Mouse (Mus musculus) megakaryocyte, adult 5-6 weeks (primary cell): Measurements from ENCODE around the gene Zbtb32. TPM values are rescaled to one million over a fixed set of nuclear protein-coding genes. Genes with fewer than 3 reads are reported as not detected.

Experiments used
- ATAC-seq: 2 replicates; pipeline ENCODE4 v1.8.0; 2016; ENCODE audit warnings: mild to moderate bottlenecking, inconsistent platforms; ENCODE audit not compliant: poor library complexity, severe bottlenecking
- total RNA-seq, 2 experiments: library from RNA; stranded (forward) in 1 of 2; stranded (reverse) in 1 of 2; fragments of 153-499, 151-499 nt in 1 of 2; fragments of 221-1000, 200-1000 nt in 1 of 2; gene quantifications; 2 replicates each; pipeline versions ENCODE4 v1.2.3 to v1.2.4; 2015 to 2017

The Zbtb32 gene
- total RNA-seq, 2 experiments from 2014 or later = 0.78 to 2.9 TPM

- peak; percentile 24 for ATAC-seq
Measured at GRCm38 (mm10) chr7:30572969-30573368, 25.7 kb downstream of the Zbtb32 start.

- no peak for ATAC-seq
Measured at GRCm38 (mm10) chr7:30572389-30572788, 26.3 kb downstream of the Zbtb32 start.

- no peak for ATAC-seq
Measured at GRCm38 (mm10) chr7:30567555-30567954, 31.2 kb downstream of the Zbtb32 start.

GRCm38 (mm10) chr7:30566033-30566432 lies 32.7 kb downstream of the Zbtb32 start:
- ATAC-seq = no peak

GRCm38 (mm10) chr7:30564970-30565571 lies 33.6 kb downstream of the Zbtb32 start, which contains the start of gene Igflr1:
Igflr1 (plus strand) TSS chr7:30565427.
- no peak for ATAC-seq

GRCm38 (mm10) chr7:30563906-30564280 lies 34.8 kb downstream of the Zbtb32 start:
- ATAC-seq = no peak

- peak; percentile 68 for ATAC-seq
Measured at GRCm38 (mm10) chr7:30563117-30563905, 35.4 kb downstream of the Zbtb32 start, which contains the start of the genes U2af1l4, Gm49396 and Psenen. U2af1l4 (plus strand) TSS chr7:30563301. Gm49396 (plus strand) TSS chr7:30563344. Psenen (minus strand) TSS chr7:30563627.

- peak; percentile 14 for ATAC-seq
Measured at GRCm38 (mm10) chr7:30562526-30563116, 36.1 kb downstream of the Zbtb32 start.

- no peak for ATAC-seq
Measured at GRCm38 (mm10) chr7:30560296-30560695, 38.4 kb downstream of the Zbtb32 start.

- ATAC-seq = peak; percentile 83
Measured at GRCm38 (mm10) chr7:30559443-30559954, 39.2 kb downstream of the Zbtb32 start, which contains the start of gene Lin37. Lin37 (minus strand) TSS chr7:30559838.

- peak; percentile 4; the same call in 1 of the 2 replicates for ATAC-seq
Measured at GRCm38 (mm10) chr7:30558656-30559442, 39.9 kb downstream of the Zbtb32 start.

GRCm38 (mm10) chr7:30557901-30558514 lies 40.7 kb downstream of the Zbtb32 start:
- no peak for ATAC-seq

- ATAC-seq = no peak
Measured at GRCm38 (mm10) chr7:30556894-30557536, 41.7 kb downstream of the Zbtb32 start.

- ATAC-seq = no peak
Measured at GRCm38 (mm10) chr7:30553810-30554584, 44.7 kb downstream of the Zbtb32 start.

GRCm38 (mm10) chr7:30553021-30553589 lies 45.6 kb downstream of the Zbtb32 start:
- ATAC-seq = no peak

GRCm38 (mm10) chr7:30552102-30553020 lies 46.3 kb downstream of the Zbtb32 start, which contains the start of the genes Hspb6 and Proser3:
Hspb6 (plus strand) TSS chr7:30552178.
Proser3 (minus strand) TSS chr7:30552299.
- ATAC-seq = peak; percentile 90

- ATAC-seq = peak; percentile 63
Measured at GRCm38 (mm10) chr7:30551445-30552101, 47.1 kb downstream of the Zbtb32 start.
